Mouse (Mus musculus) liver, embryonic 16.5 days (tissue): ENCODE data around the gene Spib. TPM values are rescaled to one million over a fixed set of nuclear protein-coding genes. Genes with fewer than 3 reads are reported as not detected.

ENCODE experiments used
- ATAC-seq: fragments of 200-750 bp; cut with Nextera tagmentation; 2 replicates; pipeline ENCODE4 v1.8.0; 2017; ENCODE audit warnings: low read depth, mild to moderate bottlenecking, moderate number of reproducible peaks, moderate library complexity
- H3K27ac ChIP-seq: fragments of 300-500 bp; sonication (generic); 2 replicates; pipeline ENCODE4 v1.5.1; 2014; ENCODE audit warnings: mild to moderate bottlenecking, low read length
- H3K27me3 ChIP-seq: fragments of 300-500 bp; sonication (generic); 2 replicates; pipeline ENCODE4 v1.6.1; 2014; ENCODE audit warnings: low read depth, low read length, mixed read lengths; ENCODE audit not compliant: control insufficient read depth, insufficient read depth
- H3K36me3 ChIP-seq: fragments of 300-500 bp; sonication (generic); 2 replicates; pipeline ENCODE4 v1.6.1; 2014; ENCODE audit warnings: mild to moderate bottlenecking; ENCODE audit not compliant: control insufficient read depth, insufficient read depth
- H3K4me1 ChIP-seq: fragments of 300-500 bp; sonication (generic); 2 replicates; pipeline ENCODE4 v1.6.1; 2014; ENCODE audit warnings: low read depth, low read length, mixed read lengths; ENCODE audit not compliant: control insufficient read depth
- H3K4me2 ChIP-seq: fragments of 300-500 bp; sonication (generic); 2 replicates; pipeline ENCODE4 v1.6.1; 2014; ENCODE audit warnings: low read depth, low read length, mixed read lengths
- H3K4me3 ChIP-seq: fragments of 300-500 bp; sonication (generic); 2 replicates; pipeline ENCODE4 v1.5.1; 2014; ENCODE audit warnings: low read depth, mild to moderate bottlenecking, low read length
- H3K9ac ChIP-seq: fragments of 300-500 bp; sonication (generic); 2 replicates; pipeline ENCODE4 v1.6.1; 2014; ENCODE audit warnings: low read depth, low read length
- H3K9me3 ChIP-seq: fragments of 300-500 bp; sonication (generic); replicated peaks from 2 replicates; pipeline ENCODE4 v1.6.1; 2016; ENCODE audit warnings: low read length; ENCODE audit not compliant: control insufficient read depth
- WGBS: fragments of 180-500 bp; shearing (Covaris S2); extraction: QIAGEN DNeasy Blood & Tissue Kit; methylation state at CpG from one replicate; pipeline ENCODE4 v1.1.7; 2014; ENCODE audit not compliant: insufficient replicate concordance; 5-methylcytosine and 5-hydroxymethylcytosine counted together
- polyA plus RNA-seq: library from polyadenylated mRNA; unstranded; fragments of >200 nt; fragmentation: Nextera tagmentation; extraction: Ambion mirVana; gene quantifications from 2 replicates; pipeline ENCODE4 v1.2.1, GENCODE M21; 2015

Gene Spib
- polyA plus RNA-seq, 1 experiment from 2014 or later = 2.0 TPM

- Histone ChIP-seq H3K27me3 (no peaks in the 10 kb centered on the region), H3K4me2 (no peak overlapping the region), H3K9me3 (no peaks in the 10 kb centered on the region), H3K36me3 (peaks cover 32% of the 10 kb centered on the region), H3K27ac (no peak overlapping the region), H3K9ac (no peak overlapping the region), H3K4me3 (no peak overlapping the region), H3K4me1 (peaks cover 27% of the 10 kb centered on the region)
- 92% methylated on average over 21 of the region's 21 CpGs for WGBS
- no peak for ATAC-seq
Observed at GRCm38 (mm10) chr7:44551301-44551700, 19.4 kb upstream of the Spib start.

DNA sequence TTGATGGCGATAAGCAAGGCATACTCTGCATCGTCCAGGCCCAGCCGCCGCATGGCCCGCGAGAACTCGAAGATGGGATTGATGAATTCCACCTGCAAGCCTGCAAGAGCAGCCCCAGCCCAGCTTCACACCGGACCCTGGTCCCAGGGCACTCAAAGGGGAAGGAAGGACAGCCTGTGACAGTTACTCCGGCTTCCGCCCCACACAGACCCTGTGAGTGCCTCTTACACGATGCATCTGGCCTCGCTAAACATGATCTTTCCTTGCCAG is 18.5 kb upstream of the Spib start:
- Histone ChIP-seq H3K4me2 (no peak overlapping the region), H3K9me3 (no peaks in the 10 kb centered on the region), H3K4me1 (peaks cover 27% of the 10 kb centered on the region), H3K4me3 (no peak overlapping the region), H3K9ac (no peak overlapping the region), H3K27me3 (no peaks in the 10 kb centered on the region), H3K36me3 (peaks cover 35% of the 10 kb centered on the region), H3K27ac (no peak overlapping the region)
- 82% methylated on average over 12 of the region's 12 CpGs for WGBS
- ATAC-seq = no peak

DNA sequence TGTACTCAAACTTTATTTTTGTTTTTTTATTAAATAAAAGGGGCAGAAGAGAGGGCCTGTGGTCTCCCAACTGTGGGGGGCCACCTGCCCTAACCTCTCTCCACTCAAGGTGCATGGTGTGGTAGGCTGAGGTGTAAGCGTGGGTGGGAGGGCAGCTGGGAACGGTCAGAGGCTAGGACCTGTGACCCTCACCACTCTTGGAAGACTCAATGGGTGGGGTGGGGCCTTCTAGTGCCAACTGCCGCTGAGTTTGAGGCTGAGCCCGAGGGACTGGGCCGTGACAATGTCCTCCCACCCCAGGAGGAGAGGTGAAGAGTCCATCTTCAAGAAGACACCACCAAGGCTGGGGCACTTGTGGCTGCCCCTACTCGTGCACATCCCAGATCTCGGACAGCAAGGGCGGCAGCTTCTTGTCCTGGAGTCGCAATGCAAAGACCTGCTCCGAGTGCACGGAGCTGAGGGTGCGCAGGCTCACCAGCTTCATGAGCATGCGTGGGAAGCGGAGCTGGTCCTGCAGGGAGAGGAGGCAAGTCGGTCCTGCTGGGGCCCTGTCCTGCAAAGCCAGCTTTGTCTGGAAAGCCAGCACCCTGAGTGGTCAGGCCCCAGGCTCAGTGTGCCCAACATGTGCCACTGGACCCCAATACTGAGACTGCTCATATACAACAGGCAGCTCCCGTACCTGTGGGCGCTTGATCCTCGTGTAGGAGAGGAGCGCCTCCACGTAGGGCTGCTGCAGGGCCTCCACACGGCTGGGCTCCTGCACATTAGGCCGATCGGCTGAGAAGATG is 17.9 kb upstream of the Spib start:
- no peaks in the 10 kb centered on the region for H3K9me3 ChIP-seq
- whole genome bisulfite sequencing = 82% methylated on average over 23 of the region's 23 CpGs
- H3K36me3 ChIP-seq = peaks cover 35% of the 10 kb centered on the region
- no peak for ATAC-seq
- no peak overlapping the region for H3K27ac ChIP-seq
- no peak overlapping the region for H3K9ac ChIP-seq
- H3K4me1 ChIP-seq = peaks cover 27% of the 10 kb centered on the region
- H3K4me2 ChIP-seq = no peak overlapping the region
- no peak overlapping the region for H3K4me3 ChIP-seq
- H3K27me3 ChIP-seq = no peaks in the 10 kb centered on the region

- ATAC-seq = peak; percentile 95
- H3K4me2 ChIP-seq = peak within 1 kb of the TSS; percentile 93
- WGBS = 0% methylated on average over 43 of the region's 43 CpGs
- H3K36me3 ChIP-seq = peaks cover 35% of the 10 kb centered on the region
- no peaks in the 10 kb centered on the region for H3K27me3 ChIP-seq
- H3K4me3 ChIP-seq = peak within 1 kb of the TSS; percentile 78
- H3K27ac ChIP-seq = peak within 1 kb of the TSS; percentile 91
- H3K4me1 ChIP-seq = peaks cover 24% of the 10 kb centered on the region
- H3K9me3 ChIP-seq = no peaks in the 10 kb centered on the region
- H3K9ac ChIP-seq = peak within 1 kb of the TSS; percentile 73
Observed at GRCm38 (mm10) chr7:44548497-44549087, 16.7 kb upstream of the Spib start, which contains the start of gene Pold1. Gene Pold1, minus strand, starts transcription at chr7:44548849.

GRCm38 (mm10) chr7:44547725-44548124 is 15.9 kb upstream of the Spib start:
- H3K4me2 ChIP-seq = peak overlapping the region; percentile 93
- H3K9me3 ChIP-seq = no peaks in the 10 kb centered on the region
- WGBS = 25% methylated on average over 5 of the region's 5 CpGs
- peaks cover 17% of the 10 kb centered on the region for H3K4me1 ChIP-seq
- peak overlapping the region; percentile 78 for H3K4me3 ChIP-seq
- H3K9ac ChIP-seq = peak overlapping the region; percentile 73
- H3K36me3 ChIP-seq = peaks cover 37% of the 10 kb centered on the region
- H3K27me3 ChIP-seq = no peaks in the 10 kb centered on the region
- peak overlapping the region; percentile 91 for H3K27ac ChIP-seq
- no peak for ATAC-seq

GRCm38 (mm10) chr7:44547041-44547440 is 15.2 kb upstream of the Spib start:
- no peak overlapping the region; the same call in 1 of the 2 replicates for H3K27ac ChIP-seq
- no peak for ATAC-seq
- peaks cover 39% of the 10 kb centered on the region for H3K36me3 ChIP-seq
- WGBS = 90% methylated on average over 13 of the region's 13 CpGs
- peak overlapping the region; percentile 73 for H3K9ac ChIP-seq
- H3K4me2 ChIP-seq = peak overlapping the region; percentile 93
- no peaks in the 10 kb centered on the region for H3K9me3 ChIP-seq
- no peaks in the 10 kb centered on the region for H3K27me3 ChIP-seq
- H3K4me1 ChIP-seq = peaks cover 16% of the 10 kb centered on the region
- peak overlapping the region; percentile 78 for H3K4me3 ChIP-seq

DNA sequence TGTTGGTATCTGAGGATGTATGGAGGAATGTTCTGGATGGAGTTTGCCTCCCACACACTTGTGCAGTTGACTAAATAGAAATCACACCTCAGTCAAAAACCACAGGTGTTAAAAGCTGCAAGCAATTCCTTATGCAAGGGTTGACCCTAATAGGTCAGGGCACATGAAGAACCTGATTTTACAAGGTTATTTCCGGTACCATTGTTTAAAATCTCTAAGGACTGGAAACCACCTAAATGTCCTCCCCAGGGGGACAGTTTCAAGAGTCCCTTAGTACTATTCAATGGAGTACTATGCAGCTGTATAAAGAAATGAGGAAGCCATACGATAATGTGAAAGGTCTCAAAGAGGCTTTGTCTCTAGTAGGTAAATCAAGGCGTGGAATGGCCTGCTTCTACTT is 14.4 kb upstream of the Spib start:
- no peak overlapping the region for H3K4me3 ChIP-seq
- peaks cover 39% of the 10 kb centered on the region for H3K36me3 ChIP-seq
- no peak overlapping the region for H3K4me2 ChIP-seq
- peaks cover 16% of the 10 kb centered on the region for H3K4me1 ChIP-seq
- 89% methylated on average over 3 of the region's 3 CpGs for WGBS
- ATAC-seq = no peak
- no peaks in the 10 kb centered on the region for H3K27me3 ChIP-seq
- H3K9ac ChIP-seq = no peak overlapping the region
- H3K9me3 ChIP-seq = no peaks in the 10 kb centered on the region
- no peak overlapping the region for H3K27ac ChIP-seq

DNA sequence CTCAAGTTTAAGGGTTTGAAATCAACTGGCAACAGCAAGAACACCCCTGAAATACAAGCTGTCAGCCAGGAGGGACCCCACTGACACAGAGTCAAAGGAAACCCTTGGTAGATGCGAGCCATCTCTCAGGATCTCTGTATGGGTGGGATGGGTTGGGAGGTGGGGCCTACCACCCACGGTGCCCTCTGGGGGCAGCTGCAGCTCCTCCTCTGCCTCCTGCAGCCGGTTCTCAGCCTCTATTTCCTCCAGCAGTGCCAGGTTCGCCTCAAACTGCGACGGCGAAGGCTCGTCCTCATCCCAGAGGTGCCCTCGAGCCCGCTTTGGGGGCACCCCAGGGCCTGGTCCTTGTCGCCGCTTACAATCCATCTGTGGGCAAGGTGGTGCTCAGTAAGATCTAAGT is 11.2 kb upstream of the Spib start:
- WGBS = 75% methylated on average over 12 of the region's 12 CpGs
- ATAC-seq = no peak
- Histone ChIP-seq H3K36me3 (peaks cover 48% of the 10 kb centered on the region), H3K4me3 (no peak overlapping the region), H3K9ac (no peak overlapping the region), H3K4me2 (no peak overlapping the region), H3K9me3 (no peaks in the 10 kb centered on the region), H3K27ac (no peak overlapping the region), H3K4me1 (peaks cover 13% of the 10 kb centered on the region), H3K27me3 (no peaks in the 10 kb centered on the region)

DNA sequence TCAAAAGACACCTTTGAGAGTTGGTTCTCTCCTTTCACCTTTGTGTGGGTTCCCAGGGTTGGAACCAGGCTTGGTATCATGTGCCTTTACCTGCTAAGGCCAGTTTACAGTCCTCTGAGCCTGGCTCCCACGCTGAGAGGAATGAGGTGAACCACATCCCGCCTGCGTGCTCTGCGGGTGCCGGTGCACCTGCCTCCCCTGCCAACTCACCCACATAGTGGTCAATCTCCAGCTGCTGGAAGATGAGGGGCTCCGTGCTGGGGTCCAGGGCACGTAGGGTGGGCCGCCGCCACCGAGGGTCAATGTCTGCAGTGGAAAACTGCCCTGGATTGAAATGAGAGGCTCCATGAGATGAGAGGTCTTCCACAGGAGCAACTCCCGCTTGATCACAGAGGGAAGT is 10.7 kb upstream of the Spib start:
- ATAC-seq = no peak
- Histone ChIP-seq H3K4me1 (peaks cover 8% of the 10 kb centered on the region), H3K4me3 (no peak overlapping the region), H3K36me3 (peaks cover 53% of the 10 kb centered on the region), H3K9me3 (no peaks in the 10 kb centered on the region), H3K9ac (no peak overlapping the region), H3K27me3 (no peaks in the 10 kb centered on the region), H3K27ac (no peak overlapping the region), H3K4me2 (no peak overlapping the region)
- WGBS = 87% methylated on average over 11 of the region's 11 CpGs
